Mouse (Mus musculus): ENCODE results near the gene Ror2. TPM values are rescaled to one million over a fixed set of nuclear protein-coding genes. Genes with fewer than 3 reads are reported as not detected.

The Ror2 gene
- polyA plus RNA-seq, 1 experiment from 2014 or later, result 27.4 TPM

- 73% methylated on average over 23 of the region's 23 CpGs for WGBS
- Histone ChIP-seq H3K27me3 (no peaks in the 10 kb centered on the region), H3K4me3 (no peak overlapping the region), H3K4me1 (peaks cover 14% of the 10 kb centered on the region), H3K9ac (no peak overlapping the region), H3K4me2 (no peak overlapping the region), H3K27ac (no peak overlapping the region), H3K9me3 (no peaks in the 10 kb centered on the region), H3K36me3 (no peaks in the 10 kb centered on the region)
- ATAC-seq (ENCODE audit: insufficient number of reproducible peaks, insufficient read depth, low FRiP score, low TSS enrichment, low read depth), result no peak
Measured at GRCm38 (mm10) chr13:53086552-53087282, 199.2 kb downstream of the Ror2 start.

- no peak overlapping the region for H3K27ac ChIP-seq
- no peak overlapping the region for H3K4me3 ChIP-seq
- peaks cover 16% of the 10 kb centered on the region for H3K4me1 ChIP-seq
- ATAC-seq (ENCODE audit: insufficient number of reproducible peaks, insufficient read depth, low FRiP score, low TSS enrichment, low read depth), result no peak
- H3K4me2 ChIP-seq, result no peak overlapping the region
- H3K27me3 ChIP-seq, result peaks cover 3% of the 10 kb centered on the region; the same call in 1 of the 2 replicates
- H3K9ac ChIP-seq, result no peak overlapping the region
- H3K36me3 ChIP-seq, result no peaks in the 10 kb centered on the region
- 27% methylated on average over 6 of the region's 6 CpGs for WGBS
- no peaks in the 10 kb centered on the region for H3K9me3 ChIP-seq
Measured at GRCm38 (mm10) chr13:53081846-53082245, 204.1 kb downstream of the Ror2 start.

- Histone ChIP-seq H3K4me3 (no peak overlapping the region), H3K9me3 (no peaks in the 10 kb centered on the region), H3K4me1 (peaks cover 15% of the 10 kb centered on the region), H3K27ac (no peak overlapping the region), H3K36me3 (no peaks in the 10 kb centered on the region), H3K27me3 (peaks cover 3% of the 10 kb centered on the region; the same call in 1 of the 2 replicates), H3K9ac (no peak overlapping the region), H3K4me2 (no peak overlapping the region)
- WGBS, result 49% methylated on average over 15 of the region's 15 CpGs
- ATAC-seq (ENCODE audit: insufficient number of reproducible peaks, insufficient read depth, low FRiP score, low TSS enrichment, low read depth), result no peak
Measured at GRCm38 (mm10) chr13:53077732-53078345, 208.1 kb downstream of the Ror2 start.

- 56% methylated on average over 5 of the region's 5 CpGs for WGBS
- H3K27me3 ChIP-seq, result peaks cover 3% of the 10 kb centered on the region; the same call in 1 of the 2 replicates
- no peak overlapping the region for H3K4me2 ChIP-seq
- H3K4me3 ChIP-seq, result no peak overlapping the region
- no peaks in the 10 kb centered on the region for H3K36me3 ChIP-seq
- no peak overlapping the region for H3K27ac ChIP-seq
- H3K9ac ChIP-seq, result no peak overlapping the region
- ATAC-seq (ENCODE audit: insufficient number of reproducible peaks, insufficient read depth, low FRiP score, low TSS enrichment, low read depth), result no peak
- H3K9me3 ChIP-seq, result no peaks in the 10 kb centered on the region
- H3K4me1 ChIP-seq, result peaks cover 8% of the 10 kb centered on the region; the same call in 1 of the 2 replicates
Measured at GRCm38 (mm10) chr13:53075006-53075405, 210.9 kb downstream of the Ror2 start.

GRCm38 (mm10) chr13:53069076-53069690, 216.7 kb downstream of the Ror2 start:
- no peaks in the 10 kb centered on the region for H3K9me3 ChIP-seq
- no peak overlapping the region for H3K4me3 ChIP-seq
- H3K27me3 ChIP-seq, result no peaks in the 10 kb centered on the region
- 44% methylated on average over 22 of the region's 22 CpGs for WGBS
- H3K27ac ChIP-seq, result no peak overlapping the region
- no peaks in the 10 kb centered on the region for H3K36me3 ChIP-seq
- ATAC-seq (ENCODE audit: insufficient number of reproducible peaks, insufficient read depth, low FRiP score, low TSS enrichment, low read depth), result peak; percentile 64; the same call in 1 of the 2 replicates
- peak overlapping the region; percentile 21; the same call in 1 of the 2 replicates for H3K4me2 ChIP-seq
- H3K9ac ChIP-seq, result no peak overlapping the region
- peaks cover 22% of the 10 kb centered on the region for H3K4me1 ChIP-seq

GRCm38 (mm10) chr13:53068461-53068860, 217.5 kb downstream of the Ror2 start:
- WGBS, result 60% methylated on average over 8 of the region's 8 CpGs
- H3K9ac ChIP-seq, result no peak overlapping the region
- no peaks in the 10 kb centered on the region for H3K9me3 ChIP-seq
- no peak for ATAC-seq (ENCODE audit: insufficient number of reproducible peaks, insufficient read depth, low FRiP score, low TSS enrichment, low read depth)
- no peak overlapping the region for H3K4me3 ChIP-seq
- H3K36me3 ChIP-seq, result no peaks in the 10 kb centered on the region
- peaks cover 22% of the 10 kb centered on the region for H3K4me1 ChIP-seq
- no peaks in the 10 kb centered on the region for H3K27me3 ChIP-seq
- no peak overlapping the region for H3K4me2 ChIP-seq
- H3K27ac ChIP-seq, result no peak overlapping the region

GRCm38 (mm10) chr13:53067949-53068348, 218.0 kb downstream of the Ror2 start:
- WGBS, result 49% methylated on average over 11 of the region's 11 CpGs
- no peaks in the 10 kb centered on the region for H3K9me3 ChIP-seq
- no peak overlapping the region for H3K27ac ChIP-seq
- H3K9ac ChIP-seq, result no peak overlapping the region
- no peak overlapping the region for H3K4me2 ChIP-seq
- no peaks in the 10 kb centered on the region for H3K36me3 ChIP-seq
- no peak for ATAC-seq (ENCODE audit: insufficient number of reproducible peaks, insufficient read depth, low FRiP score, low TSS enrichment, low read depth)
- H3K4me3 ChIP-seq, result no peak overlapping the region
- no peaks in the 10 kb centered on the region for H3K27me3 ChIP-seq
- H3K4me1 ChIP-seq, result peaks cover 22% of the 10 kb centered on the region

GRCm38 (mm10) chr13:53065122-53065521, 220.8 kb downstream of the Ror2 start:
- Histone ChIP-seq H3K36me3 (no peaks in the 10 kb centered on the region), H3K4me3 (no peak overlapping the region), H3K4me1 (peaks cover 22% of the 10 kb centered on the region), H3K9ac (no peak overlapping the region), H3K27ac (no peak overlapping the region), H3K27me3 (no peaks in the 10 kb centered on the region), H3K4me2 (no peak overlapping the region), H3K9me3 (no peaks in the 10 kb centered on the region)
- WGBS, result 81% methylated on average over 11 of the region's 11 CpGs
- no peak for ATAC-seq (ENCODE audit: insufficient number of reproducible peaks, insufficient read depth, low FRiP score, low TSS enrichment, low read depth)

- H3K4me2 ChIP-seq, result no peak overlapping the region
- no peaks in the 10 kb centered on the region for H3K27me3 ChIP-seq
- H3K4me1 ChIP-seq, result peaks cover 21% of the 10 kb centered on the region
- H3K9me3 ChIP-seq, result no peaks in the 10 kb centered on the region
- no peak for ATAC-seq (ENCODE audit: insufficient number of reproducible peaks, insufficient read depth, low FRiP score, low TSS enrichment, low read depth)
- no peak overlapping the region for H3K9ac ChIP-seq
- no peaks in the 10 kb centered on the region for H3K36me3 ChIP-seq
- no peak overlapping the region for H3K27ac ChIP-seq
- 83% methylated on average over 1 of the region's 1 CpGs for WGBS
- no peak overlapping the region for H3K4me3 ChIP-seq
Measured at GRCm38 (mm10) chr13:53064681-53065080, 221.2 kb downstream of the Ror2 start.

Other genes starting within 250 kb of the Ror2 start
- gene Sptlc1, start 91.3 kb upstream of the Ror2 start, polyA plus RNA-seq (2015; fragmentation: Nextera tagmentation; extraction: Ambion mirVana), result 40.9 and 41.0 TPM in 2 replicates
- 31.7 and 41.1 TPM in 2 replicates for gene Msx2, start 186.9 kb upstream of the Ror2 start, polyA plus RNA-seq (2015; fragmentation: Nextera tagmentation; extraction: Ambion mirVana)